Mouse (Mus musculus) heart, postnatal 0 days (tissue): ENCODE measurements at regions not wholly inside any gene's neighbourhood (a gene's known extent, or its start where the extent isn't known, plus 50 kb on each side); places are given as distances from the start of the nearest gene placed in this dataset.

Source experiments
- ATAC-seq: fragments of 200-750 bp; cut with Nextera tagmentation; 2 replicates; pipeline ENCODE4 v1.8.0; 2017; ENCODE audit warnings: low read depth, moderate number of reproducible peaks, moderate library complexity; ENCODE audit not compliant: insufficient read depth
- DNase-seq: peaks from one replicate; pipeline ENCODE4 v3.0.0-alpha.2; 2016; ENCODE audit warnings: low spot score
- H3K27ac ChIP-seq: fragments of 300-500 bp; sonication (generic); 2 replicates; pipeline ENCODE4 v1.5.1; 2014; ENCODE audit warnings: low read depth, mild to moderate bottlenecking
- H3K27me3 ChIP-seq: fragments of 300-500 bp; sonication (generic); 2 replicates; pipeline ENCODE4 v1.6.1; 2014; ENCODE audit warnings: low read length, mixed read lengths; ENCODE audit not compliant: control insufficient read depth, insufficient read depth
- H3K36me3 ChIP-seq: fragments of 300-500 bp; sonication (generic); replicated peaks from 2 replicates; pipeline ENCODE4 v1.6.1; 2014; ENCODE audit warnings: low read length, mixed read lengths; ENCODE audit not compliant: control insufficient read depth, insufficient read depth
- H3K4me1 ChIP-seq: fragments of 300-500 bp; sonication (generic); 2 replicates; pipeline ENCODE4 v1.6.1; 2014; ENCODE audit warnings: antibody characterized with exemption; ENCODE audit not compliant: control insufficient read depth, insufficient read depth
- H3K4me2 ChIP-seq: fragments of 300-500 bp; sonication (generic); 2 replicates; pipeline ENCODE4 v1.6.1; 2014; ENCODE audit warnings: low read depth, mild to moderate bottlenecking, low read length, moderate library complexity
- H3K4me3 ChIP-seq: fragments of 300-500 bp; sonication (generic); 2 replicates; pipeline ENCODE4 v1.5.1; 2014; ENCODE audit warnings: low read depth, low read length
- H3K9ac ChIP-seq: fragments of 300-500 bp; sonication (generic); replicated peaks from 2 replicates; pipeline ENCODE4 v1.6.1; 2014; ENCODE audit warnings: low read depth, low read length, mixed read lengths
- H3K9me3 ChIP-seq: fragments of 300-500 bp; sonication (generic); replicated peaks from 2 replicates; pipeline ENCODE4 v1.6.1; 2016; ENCODE audit warnings: low read length; ENCODE audit not compliant: control insufficient read depth
- CTCF ChIP-seq: IDR thresholded peaks from 2 replicates; pipeline ENCODE4 v1.5.1; 2016; ENCODE audit warnings: antibody characterized with exemption, control low read depth, low read depth
- EP300 ChIP-seq: IDR thresholded peaks from 2 replicates; pipeline ENCODE4 v1.6.1; 2016; ENCODE audit warnings: antibody characterized with exemption, low read depth
- WGBS: fragments of 180-500 bp; shearing (Covaris S2); extraction: QIAGEN DNeasy Blood & Tissue Kit; methylation state at CpG from one replicate; pipeline ENCODE4 v1.1.7; 2014; 5-methylcytosine and 5-hydroxymethylcytosine counted together

DNA sequence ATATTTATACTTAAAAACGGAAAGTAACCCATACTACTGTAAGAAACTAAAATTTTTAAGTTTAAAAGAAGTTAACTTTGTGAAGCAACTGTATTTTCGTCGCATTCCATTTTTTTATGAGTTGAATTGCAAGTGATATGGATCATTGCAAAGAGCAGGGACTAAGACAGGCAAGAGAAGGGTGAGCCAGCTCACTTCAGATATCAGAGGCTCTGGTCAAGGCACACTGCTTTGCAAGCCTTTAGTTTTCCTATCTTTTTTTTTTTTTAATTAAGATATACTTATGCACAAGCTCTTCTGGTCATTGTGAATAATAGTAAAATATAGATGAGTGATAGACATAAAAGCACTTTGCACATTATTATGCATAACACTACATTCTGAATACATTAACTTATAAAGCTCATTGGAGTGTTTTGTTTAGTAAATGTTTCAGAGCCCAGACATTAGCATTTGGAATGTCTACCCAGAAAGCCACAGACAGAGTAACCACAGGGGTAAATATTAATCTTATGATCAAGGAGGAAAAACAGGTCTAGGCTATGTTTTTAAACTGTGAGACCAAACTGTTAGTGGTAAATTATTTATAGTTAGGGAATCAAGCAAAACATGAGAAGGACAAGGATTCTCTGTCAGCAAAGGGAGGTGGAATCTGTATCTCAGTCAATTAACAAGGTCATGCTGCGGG is 392.8 kb upstream of the Nova1 start:
- no peaks in the 10 kb centered on the region for H3K9me3 ChIP-seq
- no peak overlapping the region for H3K9ac ChIP-seq
- H3K4me2 ChIP-seq: no peak overlapping the region
- H3K36me3 ChIP-seq: no peaks in the 10 kb centered on the region
- no peak overlapping the region for H3K27ac ChIP-seq
- H3K27me3 ChIP-seq: no peaks in the 10 kb centered on the region
- ATAC-seq (no peak), DNase-seq (no peak)
- H3K4me3 ChIP-seq: no peak overlapping the region
- TF ChIP-seq EP300 (no peak), CTCF (no peak)
- 69% methylated on average over 4 of the region's 4 CpGs for WGBS
- H3K4me1 ChIP-seq: no peaks in the 10 kb centered on the region

DNA sequence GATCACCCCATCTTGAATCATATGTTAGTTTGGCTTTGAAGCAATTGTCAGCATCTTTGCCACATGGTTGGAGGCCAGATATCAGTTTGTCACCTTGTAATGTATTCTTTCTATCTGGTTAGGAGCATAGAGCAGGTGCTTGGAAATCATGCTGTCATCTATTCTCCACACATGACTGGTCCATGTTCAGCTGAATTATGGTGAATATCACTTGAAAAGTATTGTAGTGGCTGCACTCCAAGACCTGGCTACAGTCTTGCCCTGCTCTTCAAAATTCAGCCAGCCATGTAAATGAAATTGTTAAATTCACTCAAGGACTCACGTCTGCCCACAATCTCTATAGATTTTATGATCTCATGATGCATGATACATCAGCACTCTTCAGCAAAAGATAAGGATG is 384.2 kb upstream of the Nova1 start:
- ATAC-seq (no peak), DNase-seq (no peak)
- no peaks in the 10 kb centered on the region for H3K36me3 ChIP-seq
- no peak overlapping the region for H3K9ac ChIP-seq
- no peak overlapping the region for H3K4me3 ChIP-seq
- 54% methylated on average over 1 of the region's 1 CpGs for WGBS
- no peaks in the 10 kb centered on the region for H3K4me1 ChIP-seq
- no peak overlapping the region for H3K4me2 ChIP-seq
- H3K27me3 ChIP-seq: no peaks in the 10 kb centered on the region
- H3K9me3 ChIP-seq: no peaks in the 10 kb centered on the region
- H3K27ac ChIP-seq: no peak overlapping the region
- no peak for TF ChIP-seq EP300
- TF ChIP-seq CTCF: no peak

- H3K4me1 ChIP-seq: no peaks in the 10 kb centered on the region
- no peaks in the 10 kb centered on the region for H3K27me3 ChIP-seq
- no peak for TF ChIP-seq CTCF
- no peak for TF ChIP-seq EP300
- no peak overlapping the region for H3K27ac ChIP-seq
- no peak overlapping the region for H3K9ac ChIP-seq
- no peaks in the 10 kb centered on the region for H3K9me3 ChIP-seq
- no peak for ATAC-seq
- no peaks in the 10 kb centered on the region for H3K36me3 ChIP-seq
- DNase-seq: no peak
- no peak overlapping the region for H3K4me2 ChIP-seq
- 49% methylated on average over 6 of the region's 6 CpGs for WGBS
- H3K4me3 ChIP-seq: no peak overlapping the region
These were observed 379.9 kb upstream of the Nova1 start for GRCm38 (mm10) chr12:47198609-47199008.

DNA sequence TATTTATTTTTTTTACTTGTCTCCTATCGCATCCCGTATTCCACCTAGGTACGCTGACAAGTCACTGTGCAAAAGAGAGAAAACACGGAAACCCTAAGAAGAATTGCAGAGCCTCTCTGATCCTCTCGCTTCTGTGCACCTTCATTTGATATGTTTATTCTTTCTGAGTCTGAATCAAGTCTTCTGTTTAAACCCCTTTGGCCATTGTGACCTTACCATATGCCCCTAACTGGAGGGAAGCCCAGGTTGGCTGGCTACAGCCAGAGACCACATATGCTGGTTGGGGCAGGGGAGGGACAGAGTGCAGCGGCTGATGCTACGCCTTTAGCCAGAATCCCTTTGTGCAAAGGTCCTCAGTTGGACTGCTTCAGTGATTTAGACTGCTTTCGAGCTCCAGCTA is 346.0 kb upstream of the Nova1 start:
- WGBS: 68% methylated on average over 8 of the region's 8 CpGs
- Histone ChIP-seq H3K9ac (no peak overlapping the region), H3K27ac (no peak overlapping the region), H3K4me1 (no peaks in the 10 kb centered on the region), H3K36me3 (no peaks in the 10 kb centered on the region), H3K4me3 (no peak overlapping the region), H3K27me3 (no peaks in the 10 kb centered on the region), H3K9me3 (no peaks in the 10 kb centered on the region), H3K4me2 (peak overlapping the region; percentile 37; the same call in 1 of the 2 replicates)
- ATAC-seq (no peak), DNase-seq (no peak)
- TF ChIP-seq CTCF: no peak
- TF ChIP-seq EP300: no peak

DNA sequence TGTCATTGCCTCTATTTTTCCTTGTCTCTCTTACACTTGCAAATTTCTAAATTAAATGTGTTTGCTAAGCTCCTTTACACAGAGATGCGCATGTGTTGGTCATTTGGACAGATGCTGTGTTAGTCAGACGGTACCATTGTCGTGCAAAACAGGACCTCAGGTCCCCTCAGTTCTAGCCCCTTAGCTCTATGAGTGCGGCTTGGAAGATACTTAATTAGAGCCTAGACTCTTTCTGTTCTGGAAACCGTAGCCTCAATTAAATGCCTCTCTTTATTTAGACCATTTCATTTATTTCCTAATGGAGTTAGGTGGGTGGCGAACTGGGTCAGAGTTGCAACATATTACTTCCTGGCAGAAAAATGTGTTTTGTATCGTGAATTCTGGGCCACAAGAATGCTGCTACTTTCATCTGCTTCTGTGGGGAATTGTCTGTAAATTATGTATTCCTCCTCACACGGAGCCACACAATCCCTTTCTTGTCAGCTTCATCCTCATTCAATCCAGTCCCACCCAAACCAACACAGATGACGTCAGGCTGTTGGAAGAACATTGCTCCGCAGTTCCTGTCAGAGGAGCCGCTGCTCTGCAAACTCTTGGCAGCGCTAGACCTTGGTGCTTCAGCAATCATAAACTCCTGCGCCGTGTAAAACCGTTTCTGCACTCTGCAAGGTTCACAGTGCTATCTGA is 345.4 kb upstream of the Nova1 start:
- TF ChIP-seq EP300 (no peak), CTCF (no peak)

More for the DNA sequence above, 345.4 kb upstream of the Nova1 start:
- H3K9ac ChIP-seq: no peak overlapping the region
- H3K27ac ChIP-seq: no peak overlapping the region
- H3K36me3 ChIP-seq: no peaks in the 10 kb centered on the region
- ATAC-seq (no peak), DNase-seq (peak; percentile 42)
- no peaks in the 10 kb centered on the region for H3K27me3 ChIP-seq
- 40% methylated on average over 15 of the region's 15 CpGs for WGBS
- H3K4me1 ChIP-seq: no peaks in the 10 kb centered on the region
- H3K9me3 ChIP-seq: no peaks in the 10 kb centered on the region
- H3K4me3 ChIP-seq: no peak overlapping the region
- peak overlapping the region; percentile 37 for H3K4me2 ChIP-seq
